Mouse (Mus musculus): ENCODE measurements around the gene Nell2.
A peak's percentile ranks its signal among the peaks of the same experiment; 100 is the strongest.
"Not testable (repeated sequence)": the region's sequence is repeated elsewhere in the genome, so short reads cannot be mapped to it uniquely, and the experiment has no call there.

Gene Nell2

GRCm38 (mm10) chr15:95527948-95528861 is at the start of gene Nell2:
Gene Nell2 (minus strand): TSS chr15:95528559.
- peak; percentile 53 for DNase-seq (ENCODE audit: low spot score)

DNA sequence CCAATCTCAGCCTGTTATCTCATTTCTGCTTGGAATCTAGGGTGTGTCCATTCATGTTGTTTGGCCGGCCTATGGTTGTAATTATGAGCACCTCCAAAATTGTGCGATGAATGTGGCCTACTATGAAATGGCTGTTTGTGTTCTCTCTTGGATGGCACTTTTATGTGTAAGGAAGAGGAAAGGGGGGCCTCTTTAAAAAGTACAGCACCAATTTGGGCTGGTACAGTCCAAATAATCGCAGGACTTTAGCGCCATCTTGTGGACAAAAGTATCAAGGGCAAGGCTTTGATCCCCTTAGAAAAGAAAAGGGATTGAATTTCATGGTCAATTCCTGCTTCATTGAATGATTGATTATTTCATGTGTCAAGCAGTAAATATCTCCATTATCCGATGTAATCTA is 46.3 kb upstream of the Nell2 start:
- DNase-seq (ENCODE audit: low spot score): peak; percentile 62

- DNase-seq (ENCODE audit: low spot score): no peak
Measured at GRCm38 (mm10) chr15:95569606-95570005, 41.2 kb upstream of the Nell2 start.

GRCm38 (mm10) chr15:95565160-95565559 is 36.8 kb upstream of the Nell2 start:
- DNase-seq (ENCODE audit: low spot score): no peak

GRCm38 (mm10) chr15:95561303-95561702 is 32.9 kb upstream of the Nell2 start:
- DNase-seq (ENCODE audit: low spot score): no peak

GRCm38 (mm10) chr15:95550011-95550410 is 21.7 kb upstream of the Nell2 start:
- DNase-seq (ENCODE audit: low spot score): no peak

DNA sequence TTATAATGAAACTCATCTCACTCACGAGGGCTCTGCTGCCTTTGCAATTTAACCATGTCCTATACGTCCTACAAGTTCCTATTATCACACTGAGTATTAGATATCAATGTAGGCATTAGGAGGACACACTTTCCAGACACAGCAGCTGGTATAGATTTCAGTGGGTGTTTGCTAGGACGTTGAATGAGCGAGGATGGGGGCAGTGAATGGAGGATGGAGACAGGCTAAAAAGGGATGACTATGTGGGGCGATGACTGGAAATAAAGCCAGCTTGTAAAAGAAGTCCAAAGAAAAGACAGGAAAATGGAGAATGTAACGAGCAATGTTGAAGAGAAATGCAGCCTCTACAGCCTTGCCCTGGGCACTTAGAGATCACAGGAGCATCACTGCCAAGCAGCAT is 14.3 kb upstream of the Nell2 start:
- DNase-seq (ENCODE audit: low spot score): no peak

DNA sequence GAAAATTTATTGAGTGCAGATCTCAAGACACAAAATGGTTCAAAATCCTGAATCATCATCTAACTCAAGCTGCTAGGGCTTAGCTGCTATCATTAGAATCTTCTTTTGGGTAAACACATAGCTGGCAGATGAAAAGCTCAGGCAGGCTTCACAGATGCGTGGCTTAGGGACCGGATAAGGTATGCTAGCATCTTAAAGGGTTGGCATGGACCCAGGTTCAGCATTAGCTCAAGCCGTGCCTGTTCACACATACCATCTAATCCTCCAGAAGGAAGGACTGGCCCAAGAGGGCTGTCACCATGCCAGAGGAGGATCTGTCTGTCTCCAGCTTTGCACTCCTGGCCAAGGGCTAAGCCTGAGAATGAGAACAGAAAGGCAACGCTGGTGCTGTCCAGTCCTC is 8.4 kb upstream of the Nell2 start:
- DNase-seq (ENCODE audit: low spot score): no peak

GRCm38 (mm10) chr15:95536230-95536629 is 7.9 kb upstream of the Nell2 start:
- no peak for DNase-seq (ENCODE audit: low spot score)

- DNase-seq (ENCODE audit: low spot score): no peak
Measured at GRCm38 (mm10) chr15:95534644-95535043, 6.3 kb upstream of the Nell2 start.

GRCm38 (mm10) chr15:95527461-95527947 is 855 bp downstream of the Nell2 start:
- peak; percentile 41 for DNase-seq (ENCODE audit: low spot score)

GRCm38 (mm10) chr15:95526626-95527411 is 1.5 kb downstream of the Nell2 start:
- DNase-seq (ENCODE audit: low spot score): no peak

GRCm38 (mm10) chr15:95525997-95526396 is 2.4 kb downstream of the Nell2 start:
- DNase-seq (ENCODE audit: low spot score): peak; percentile 42

- DNase-seq (ENCODE audit: low spot score): no peak
Measured at GRCm38 (mm10) chr15:95518204-95518603, 10.2 kb downstream of the Nell2 start.

GRCm38 (mm10) chr15:95513306-95513705 is 15.1 kb downstream of the Nell2 start:
- DNase-seq (ENCODE audit: low spot score): not testable (repeated sequence)

DNA sequence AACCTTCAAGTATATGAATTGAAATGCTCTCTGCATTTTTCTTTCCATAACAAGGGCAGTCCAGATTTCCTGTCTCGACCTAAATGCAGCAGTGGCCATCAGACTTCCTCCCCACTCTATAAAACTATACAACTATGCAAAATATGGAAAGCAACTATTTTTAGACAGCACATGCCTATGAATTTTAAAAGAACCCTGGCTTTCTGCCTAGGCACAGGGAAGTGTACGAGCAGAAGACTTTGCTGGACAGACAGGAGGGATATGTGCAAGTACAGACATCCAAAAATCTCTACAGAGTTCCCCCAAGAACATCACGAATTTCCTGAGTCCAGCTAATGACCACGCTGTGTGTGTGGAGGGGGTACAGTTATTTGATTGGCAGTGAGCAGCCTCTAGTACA is 32.7 kb downstream of the Nell2 start:
- no peak for DNase-seq (ENCODE audit: low spot score)

DNA sequence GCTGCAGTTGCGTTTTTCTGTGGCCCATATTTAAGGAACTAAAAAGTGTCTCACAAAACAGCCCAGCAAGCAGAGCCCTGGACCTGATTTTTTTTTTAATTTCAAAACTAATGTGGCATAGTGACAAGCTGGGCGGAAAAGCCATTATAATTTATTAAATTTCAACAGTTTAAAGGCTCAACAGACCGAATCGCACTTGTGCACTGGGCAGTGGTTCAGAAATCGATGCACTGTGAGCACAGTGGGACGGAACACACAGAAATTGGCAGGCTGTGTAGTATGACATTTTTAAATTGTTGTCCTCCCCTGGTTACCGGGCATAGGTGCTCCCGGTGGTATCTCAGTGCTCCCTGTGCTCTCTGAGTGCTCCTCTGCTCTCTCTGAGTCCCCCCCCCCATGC is 33.2 kb downstream of the Nell2 start:
- DNase-seq (ENCODE audit: low spot score): no peak

DNA sequence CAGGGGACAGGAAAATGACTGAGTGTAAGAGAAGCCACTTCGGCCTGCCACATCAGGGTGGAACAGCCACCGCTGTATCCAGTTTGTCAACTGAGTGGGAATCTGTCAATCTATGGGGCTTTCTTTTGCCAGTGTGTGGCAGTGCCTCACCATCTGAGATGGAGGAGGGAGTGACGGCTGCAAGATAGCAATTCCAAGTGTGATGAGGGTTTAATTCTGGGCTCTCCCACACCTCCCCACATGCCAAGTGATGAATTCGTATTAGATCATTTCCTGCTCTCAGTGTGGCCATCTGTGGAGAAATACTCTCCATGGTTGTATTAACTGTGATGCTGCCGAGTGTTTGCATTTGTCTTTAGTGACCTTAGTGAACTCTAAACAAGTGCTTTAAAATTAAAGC is 36.2 kb downstream of the Nell2 start:
- DNase-seq (ENCODE audit: low spot score): no peak

DNA sequence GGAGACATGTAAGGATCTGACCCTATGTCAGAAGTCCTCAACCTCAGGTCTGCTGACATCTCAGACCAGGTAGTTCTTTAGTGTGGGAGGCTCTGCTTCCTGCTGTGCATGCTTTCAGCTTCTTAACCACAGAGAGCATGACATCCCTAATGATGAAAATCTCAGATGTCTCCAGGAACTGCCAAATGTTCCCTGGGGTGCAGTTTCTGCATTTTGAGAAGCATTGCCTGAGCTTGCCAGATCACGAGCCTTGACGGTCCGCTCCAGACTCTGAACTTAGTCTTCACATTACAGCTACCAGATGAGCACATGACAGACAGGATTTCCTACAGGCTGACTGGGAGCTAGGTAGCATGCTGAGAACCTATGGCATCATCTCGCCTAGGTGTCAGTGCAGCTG is 39.2 kb downstream of the Nell2 start:
- DNase-seq (ENCODE audit: low spot score): no peak

GRCm38 (mm10) chr15:95487961-95488360 is 40.4 kb downstream of the Nell2 start:
- DNase-seq (ENCODE audit: low spot score): no peak

DNA sequence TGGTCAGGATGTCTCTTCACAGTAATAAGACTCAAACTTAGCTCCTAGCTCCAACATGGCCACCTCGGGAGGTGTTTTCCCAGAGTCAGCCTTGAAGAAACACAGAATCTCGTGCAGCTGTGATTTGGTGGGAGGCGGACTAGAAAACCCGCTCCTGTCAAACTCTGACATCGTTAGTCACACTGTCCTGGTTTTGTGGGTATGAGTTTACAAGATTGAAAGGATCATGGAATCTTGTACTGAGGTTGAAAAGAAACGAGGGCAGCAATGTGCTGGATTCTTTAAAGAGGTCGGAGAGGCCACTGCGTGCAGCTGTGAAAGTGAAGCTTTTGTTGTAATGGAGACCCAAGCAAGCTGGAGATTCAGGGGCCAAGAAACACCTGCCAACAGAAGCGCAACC is 46.4 kb downstream of the Nell2 start:
- DNase-seq (ENCODE audit: low spot score): no peak

DNA sequence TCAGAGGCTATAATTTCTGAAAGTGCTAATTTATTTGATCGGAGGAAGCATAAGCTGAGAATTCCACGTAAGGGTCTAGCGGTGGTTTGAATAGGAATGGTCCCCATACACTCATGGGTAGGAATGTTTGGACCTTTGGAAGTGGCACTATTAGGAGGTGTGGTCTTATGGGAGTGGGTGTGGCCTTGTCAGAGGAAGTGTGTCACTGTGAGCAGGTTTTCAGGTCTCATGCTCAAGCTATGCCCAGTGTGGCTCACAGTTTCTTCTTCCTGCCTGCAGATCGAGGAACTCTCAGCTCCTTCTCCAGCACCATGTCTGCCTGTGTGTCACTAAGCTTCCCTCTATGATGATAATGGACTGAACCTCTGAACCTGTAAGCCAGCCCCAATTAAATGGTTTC is 46.8 kb downstream of the Nell2 start:
- no peak for DNase-seq (ENCODE audit: low spot score)

DNA sequence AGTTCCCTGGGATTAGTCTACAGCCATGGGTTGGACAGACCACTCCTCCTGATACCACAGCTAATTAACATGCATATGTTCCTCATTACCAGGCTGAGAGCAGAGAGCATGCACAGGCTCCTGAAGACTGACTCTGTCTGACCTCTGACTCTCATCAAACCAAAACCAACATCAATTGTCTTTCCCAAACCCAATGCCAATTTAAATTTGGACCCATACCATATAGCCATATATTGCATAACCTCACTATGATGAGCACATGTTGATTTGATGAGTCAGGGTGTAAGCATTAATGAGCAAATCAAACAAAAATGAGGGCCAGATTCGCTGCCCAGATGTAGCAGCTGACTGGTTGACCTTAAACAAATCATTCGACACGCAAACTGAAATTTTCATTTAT is 51.9 kb downstream of the Nell2 start:
- no peak for DNase-seq (ENCODE audit: low spot score)

Measured in testis, postnatal 10 days (tissue).